10 mouse cellular contexts compared by ENCODE assay signal in the genomic region with DNA sequence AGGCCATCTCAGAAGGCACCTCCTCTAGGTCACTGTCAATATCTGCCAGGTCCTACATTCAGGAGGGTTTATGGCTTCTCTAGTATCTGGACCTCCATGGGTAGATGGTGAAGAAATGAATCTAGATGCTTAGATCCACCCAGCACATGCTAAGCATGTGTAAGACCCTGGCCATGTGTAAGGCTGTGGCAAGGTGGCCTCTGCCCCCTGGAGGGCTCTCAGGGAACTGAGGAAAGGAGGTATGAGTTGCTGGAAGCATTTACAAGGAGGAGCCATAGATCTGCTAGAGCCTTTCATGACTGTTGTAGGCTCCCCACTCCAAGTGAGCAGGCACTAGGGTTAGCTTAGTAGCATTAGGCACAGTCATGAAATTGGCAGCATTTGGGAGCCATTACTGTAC.
DNase-seq lines count a peak whose midpoint lies in the region; ATAC-seq and TF ChIP-seq lines count a peak whose summit lies in the region.
"Had no signal": no experiment of that assay in that cellular context is flagged by ENCODE, and none has a peak within 500 bp of the region (broad histone marks: within the 10 kb centered on the region; RNA-seq: fewer than 3 reads in every experiment).

No protein-coding gene starts in this region.

- no peak for DNase-seq in heart, adult 2 months
- DNase-seq in heart, adult 11 months = no peak
- no peak for DNase-seq in midbrain, postnatal 0 days (ENCODE audit: low spot score)
- DNase-seq in limb, embryonic 11.5 days (ENCODE audit: low spot score) = peak; percentile 70
- peak; percentile 68 for DNase-seq in thymus, postnatal 25 days
- no peak for DNase-seq in right cerebral cortex, adult 2 months (ENCODE audit: low spot score in 2 of 2)
- no peak for DNase-seq in cerebellum, adult 8-10 months
- DNase-seq: cerebellum, postnatal 36 days had no signal

- TF ChIP-seq EP300 in heart, adult 2 months (IDR thresholded peaks at IDR 0.05; ENCODE audit: insufficient read depth, low read depth, low read length) = no peak

- no peak for TF ChIP-seq POLR2A in heart, adult 2 months (IDR thresholded peaks at IDR 0.05; ENCODE audit: insufficient read depth, low read depth, low read length)

- H3K9me3 ChIP-seq in midbrain, postnatal 0 days (ENCODE audit: low read length) = no peaks in the 10 kb centered on the region
- H3K9me3 ChIP-seq in midbrain, embryonic 15.5 days = no peaks in the 10 kb centered on the region
- H3K9me3 ChIP-seq in limb, embryonic 11.5 days (ENCODE audit: control insufficient read depth, low read length) = no peaks in the 10 kb centered on the region
- H3K9me3 ChIP-seq: midbrain, embryonic 12.5 days had no signal

- H3K27me3 ChIP-seq in heart, adult 2 months (ENCODE audit: control insufficient read depth, insufficient read depth, low read length) = no peaks in the 10 kb centered on the region
- H3K27me3 ChIP-seq in midbrain, postnatal 0 days (ENCODE audit: insufficient read depth, low read length) = no peaks in the 10 kb centered on the region
- H3K27me3 ChIP-seq in midbrain, embryonic 15.5 days (replicated peaks) = no peaks in the 10 kb centered on the region
- H3K27me3 ChIP-seq in limb, embryonic 11.5 days (ENCODE audit: control insufficient read depth, insufficient read depth, low read length) = peaks cover 12% of the 10 kb centered on the region
- H3K27me3 ChIP-seq: midbrain, embryonic 12.5 days had no signal

- ATAC-seq in midbrain, postnatal 0 days (ENCODE audit: low FRiP score) = no peak
- ATAC-seq in midbrain, embryonic 15.5 days (replicated peaks) = no peak
- ATAC-seq in limb, embryonic 11.5 days (ENCODE audit: insufficient number of reproducible peaks, low FRiP score, low TSS enrichment, low read depth) = no peak

- intact Hi-C loops in heart, adult 2 months (cut with DNase I) = no loop called here

- H3K79me2 ChIP-seq in heart, adult 2 months (replicated peaks; ENCODE audit: control insufficient read depth, insufficient read depth, low read length) = no peaks in the 10 kb centered on the region

- H3K4me1 ChIP-seq in heart, adult 2 months (ENCODE audit: control insufficient read depth, insufficient read depth, low read length) = peaks cover 7% of the 10 kb centered on the region
- no peaks in the 10 kb centered on the region for H3K4me1 ChIP-seq in midbrain, postnatal 0 days (ENCODE audit: insufficient read depth, low read length)
- H3K4me1 ChIP-seq in midbrain, embryonic 15.5 days = peaks cover 11% of the 10 kb centered on the region
- H3K4me1 ChIP-seq in limb, embryonic 11.5 days (ENCODE audit: control insufficient read depth, insufficient read depth, low read length) = peaks cover 7% of the 10 kb centered on the region; the same call in 1 of the 2 replicates

- no peak overlapping the region for H3K9ac ChIP-seq in heart, adult 2 months (ENCODE audit: low read depth, low read length)
- no peak overlapping the region for H3K9ac ChIP-seq in midbrain, postnatal 0 days (replicated peaks; ENCODE audit: low read length, poor library complexity, severe bottlenecking)
- H3K9ac ChIP-seq in midbrain, embryonic 15.5 days = no peak overlapping the region
- no peak overlapping the region for H3K9ac ChIP-seq in limb, embryonic 11.5 days (ENCODE audit: low read length)
- H3K9ac ChIP-seq: midbrain, embryonic 12.5 days had no signal

- H3K4me3 ChIP-seq in heart, adult 2 months = no peak overlapping the region
- H3K4me3 ChIP-seq in midbrain, postnatal 0 days (ENCODE audit: low read depth, low read length) = no peak overlapping the region
- H3K4me3 ChIP-seq in midbrain, embryonic 15.5 days = no peak overlapping the region
- H3K4me3 ChIP-seq in limb, embryonic 11.5 days (ENCODE audit: low read depth, low read length) = no peak overlapping the region
- H3K4me3 ChIP-seq: midbrain, embryonic 12.5 days had no signal

- H3K36me3 ChIP-seq in heart, adult 2 months (ENCODE audit: control insufficient read depth, insufficient read depth, low read length) = no peaks in the 10 kb centered on the region
- no peaks in the 10 kb centered on the region for H3K36me3 ChIP-seq in midbrain, postnatal 0 days (ENCODE audit: insufficient read depth, low read length)
- H3K36me3 ChIP-seq in midbrain, embryonic 15.5 days (replicated peaks) = no peaks in the 10 kb centered on the region
- no peaks in the 10 kb centered on the region for H3K36me3 ChIP-seq in limb, embryonic 11.5 days (ENCODE audit: control insufficient read depth, insufficient read depth, low read length)
- H3K36me3 ChIP-seq: midbrain, embryonic 12.5 days had no signal

- H3K4me2 ChIP-seq in midbrain, postnatal 0 days (ENCODE audit: low read depth, low read length, poor library complexity, severe bottlenecking) = no peak overlapping the region
- H3K4me2 ChIP-seq in midbrain, embryonic 15.5 days = no peak overlapping the region
- no peak overlapping the region for H3K4me2 ChIP-seq in limb, embryonic 11.5 days (ENCODE audit: low read depth, severe bottlenecking)
- H3K4me2 ChIP-seq: midbrain, embryonic 12.5 days had no signal

- peak; percentile 71 for TF ChIP-seq CTCF in heart, adult 2 months (IDR thresholded peaks at IDR 0.05)
- TF ChIP-seq CTCF in midbrain, postnatal 0 days (IDR thresholded peaks at IDR 0.05) = peak; percentile 49

- H3K27ac ChIP-seq in heart, adult 2 months = no peak overlapping the region
- no peak overlapping the region for H3K27ac ChIP-seq in midbrain, postnatal 0 days (ENCODE audit: low read depth, low read length)
- no peak overlapping the region for H3K27ac ChIP-seq in midbrain, embryonic 15.5 days
- H3K27ac ChIP-seq in limb, embryonic 11.5 days (replicated peaks; ENCODE audit: low read depth, low read length) = no peak overlapping the region
- H3K27ac ChIP-seq: midbrain, embryonic 12.5 days had no signal

Comparison
In these comparisons a context has a peak if more than half of its experiments do, and no peak if none do; other contexts are left out.
1. DNase-seq: peak in limb, embryonic 11.5 days (single experiment) and thymus, postnatal 25 days (single experiment); none in heart, adult 2 months (0 of 2), heart, adult 11 months (single experiment), midbrain, postnatal 0 days (single experiment), right cerebral cortex, adult 2 months (0 of 2) and cerebellum, adult 8-10 months (single experiment).